Mouse (Mus musculus): ENCODE measurements at regions not wholly inside any gene's neighbourhood (a gene's known extent, or its start where the extent isn't known, plus 50 kb on each side); places are given as distances from the start of the nearest gene placed in this dataset.
A peak's percentile ranks its signal among the peaks of the same experiment; 100 is the strongest.

DNA sequence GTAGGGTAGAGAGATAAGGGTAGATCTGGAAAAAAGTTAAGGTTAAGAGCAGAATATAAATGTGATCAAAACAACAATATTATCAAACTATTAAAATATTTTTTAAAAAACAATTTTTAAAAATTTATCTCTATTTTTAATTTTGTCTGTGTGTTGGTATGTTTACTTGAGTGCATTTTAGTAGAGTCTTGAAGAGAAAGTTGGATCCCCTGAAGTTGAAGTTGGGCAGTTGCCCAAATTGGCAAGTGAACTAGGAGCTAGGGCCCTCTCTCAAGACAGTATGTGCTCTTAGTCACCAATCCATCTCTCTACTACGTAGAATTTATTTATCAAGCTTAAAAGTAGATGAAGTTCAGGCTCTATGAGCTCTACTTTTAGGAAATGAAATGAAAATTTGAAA lies 59.9 kb downstream of the Adamts1 start:
- no peak for DNase-seq (ENCODE audit: low read depth, low spot score)

DNA sequence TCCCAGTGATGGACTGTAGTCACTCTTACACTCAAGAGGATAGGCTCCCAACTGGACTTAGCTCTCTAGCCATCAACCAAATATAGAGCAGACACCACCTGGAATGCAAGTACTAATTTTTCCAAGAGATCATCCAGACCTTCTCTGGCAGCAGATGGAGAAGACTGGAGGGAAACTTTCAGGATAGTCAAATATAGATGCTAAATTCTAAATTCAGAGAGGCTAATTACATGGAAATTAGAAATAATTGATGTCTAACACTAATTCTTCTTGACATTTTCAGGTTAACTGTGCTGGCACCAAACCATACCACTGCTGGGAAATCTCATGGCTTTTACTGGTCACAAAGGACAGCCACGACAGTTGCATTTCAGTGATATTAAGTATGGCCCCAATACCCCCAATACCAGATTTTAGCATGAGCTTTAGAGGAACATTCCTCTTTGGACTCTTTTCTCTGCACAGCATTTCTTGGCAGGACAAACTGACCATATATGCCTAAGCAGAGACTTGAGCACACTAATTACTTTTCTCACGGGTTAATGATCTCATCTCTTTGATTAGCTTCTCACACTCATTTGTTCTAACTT lies 64.2 kb downstream of the Adamts1 start:
- DNase-seq (ENCODE audit: low read depth, low spot score), result no peak

DNA sequence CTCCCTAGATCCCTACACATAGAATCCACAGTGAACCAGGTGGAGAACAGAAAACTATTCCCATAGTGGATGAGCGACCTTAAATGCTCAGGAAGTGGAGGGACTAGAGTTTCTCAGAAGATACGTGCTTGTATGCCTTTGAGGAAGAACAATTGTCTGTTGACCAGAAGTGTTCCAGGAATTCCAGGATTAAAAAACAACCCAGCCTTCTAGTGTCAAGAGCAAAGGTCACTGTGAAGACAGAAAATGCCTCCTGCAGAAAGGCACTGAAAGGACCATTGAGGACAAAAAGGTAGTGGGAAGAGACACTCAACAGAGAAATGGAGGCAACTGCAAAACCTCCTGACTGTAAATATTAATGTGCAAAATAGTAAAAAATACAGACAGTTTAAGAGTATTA lies 74.9 kb downstream of the Adamts1 start:
- DNase-seq (ENCODE audit: low read depth, low spot score), result no peak

DNA sequence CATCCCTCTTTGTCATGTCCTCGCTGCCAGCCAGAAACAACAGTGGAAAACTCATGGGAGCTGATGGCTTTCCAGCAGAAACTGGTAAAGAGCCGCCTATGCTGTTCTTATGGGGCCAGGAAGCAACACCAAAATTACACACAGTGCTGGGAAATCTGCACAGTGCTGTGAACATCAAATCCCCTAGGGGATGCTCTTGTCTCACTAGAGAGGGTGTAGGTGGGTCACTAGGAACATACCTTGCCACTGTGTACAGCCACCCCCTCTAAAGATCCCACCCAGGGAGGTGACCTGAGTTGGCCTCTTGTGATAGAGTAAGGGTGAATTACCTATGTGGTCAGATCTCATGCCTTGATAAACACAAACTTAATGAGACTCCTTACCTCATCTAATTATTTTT lies 80.9 kb downstream of the Adamts1 start:
- DNase-seq (ENCODE audit: low read depth, low spot score), result no peak

DNA sequence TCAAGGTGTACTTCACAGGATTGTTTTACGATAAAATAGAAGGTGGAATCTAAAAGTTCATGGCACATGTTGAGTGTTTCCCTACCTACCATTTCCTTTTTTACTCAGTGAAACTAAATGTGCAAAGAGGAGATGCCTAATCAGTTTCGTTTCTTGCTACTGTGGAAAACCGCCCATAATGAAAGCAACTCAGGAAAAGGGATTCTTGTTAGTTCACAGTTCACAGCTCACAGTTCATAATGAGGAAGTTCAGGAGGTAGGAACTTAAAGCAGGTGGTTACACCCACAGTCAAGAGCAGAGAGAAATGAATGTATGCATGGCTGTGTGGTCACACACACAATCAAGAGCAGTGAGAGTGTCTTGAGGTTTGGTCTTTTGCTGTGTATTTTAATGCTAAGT lies 90.6 kb downstream of the Adamts1 start:
- no peak for DNase-seq (ENCODE audit: low read depth, low spot score)

DNA sequence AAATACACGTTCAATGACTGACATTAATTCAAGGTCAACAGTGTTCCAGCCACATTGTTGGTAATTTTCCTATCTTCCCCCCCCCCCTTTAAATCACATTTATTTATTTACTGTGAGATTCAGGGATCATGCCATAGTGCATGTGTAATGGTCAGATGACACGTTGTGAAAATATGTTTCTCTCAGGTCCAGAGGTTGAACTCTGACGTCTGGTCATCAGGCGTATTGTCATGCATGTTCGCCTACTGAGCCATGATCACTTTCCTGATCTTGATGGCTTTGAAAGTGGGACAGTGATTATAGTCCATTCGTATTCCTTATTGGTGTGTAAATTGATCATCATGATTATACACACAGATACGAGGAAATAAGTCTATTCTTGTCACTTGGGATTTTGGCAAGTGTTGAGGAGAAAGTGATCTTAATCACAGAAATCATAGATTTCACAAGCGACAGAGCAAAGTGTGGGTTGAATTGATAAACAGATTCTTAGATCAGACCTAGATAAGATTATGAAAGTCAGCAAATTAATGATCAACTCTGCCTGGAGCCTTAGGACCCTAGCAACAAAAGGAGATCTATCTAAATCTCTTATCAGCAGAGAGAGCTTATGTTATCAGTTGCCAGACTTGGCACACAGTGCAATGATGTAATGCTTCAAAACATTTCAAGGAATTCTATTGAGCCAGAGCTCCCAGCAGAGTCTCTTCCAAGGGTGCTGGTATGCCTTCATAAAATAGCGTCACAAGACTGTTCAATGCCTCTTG lies 98.5 kb downstream of the Adamts1 start:
- no peak for DNase-seq (ENCODE audit: low read depth, low spot score)

DNA sequence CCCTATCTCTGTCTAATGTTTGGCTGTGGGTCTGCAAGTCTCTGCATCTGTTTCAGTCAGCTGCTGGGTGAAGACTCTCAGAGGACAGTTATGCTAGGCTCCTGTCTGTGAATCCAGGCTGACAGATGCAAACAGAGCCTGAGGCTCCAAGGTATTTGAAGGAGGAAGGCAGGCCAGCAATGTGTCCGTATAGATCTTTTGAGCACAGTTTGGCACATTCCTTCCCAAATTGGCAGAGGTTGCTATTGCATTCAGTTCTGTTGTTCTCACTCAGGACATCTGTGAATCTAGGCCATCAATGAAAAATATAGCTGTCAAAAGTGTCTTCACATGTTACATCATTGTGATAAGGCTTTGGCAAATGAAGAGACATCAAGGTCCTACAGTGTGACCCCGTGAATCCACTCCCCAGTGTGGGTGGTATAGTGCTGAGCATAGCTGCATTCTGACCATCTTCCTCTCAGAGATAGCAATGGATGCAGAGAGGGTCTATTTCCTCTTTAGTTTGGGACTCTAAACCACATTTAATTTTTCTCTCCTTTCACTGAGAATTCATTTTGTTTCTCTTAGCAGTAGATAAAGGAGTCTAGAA lies 99.9 kb downstream of the Adamts1 start:
- DNase-seq (ENCODE audit: low read depth, low spot score), result no peak

DNA sequence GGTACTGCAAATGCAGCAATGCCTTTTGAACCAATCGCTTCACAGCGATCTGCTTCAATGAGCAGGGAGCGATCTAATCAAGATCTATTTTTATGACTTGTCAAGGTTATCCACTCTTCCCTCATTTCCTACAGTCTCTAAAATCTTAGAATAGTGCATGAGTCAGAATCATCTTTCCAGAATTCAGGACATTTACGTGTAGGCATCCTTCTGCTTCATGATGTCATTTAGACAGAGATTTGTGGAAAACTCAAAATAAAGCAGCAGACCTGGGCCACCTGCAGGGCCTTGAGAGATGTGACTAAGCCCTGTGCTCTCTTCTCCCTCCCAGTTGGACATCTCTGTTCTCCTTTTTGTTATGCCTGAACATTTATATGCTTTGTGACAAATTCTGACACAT lies 103.6 kb downstream of the Adamts1 start:
- DNase-seq (ENCODE audit: low read depth, low spot score), result no peak

DNA sequence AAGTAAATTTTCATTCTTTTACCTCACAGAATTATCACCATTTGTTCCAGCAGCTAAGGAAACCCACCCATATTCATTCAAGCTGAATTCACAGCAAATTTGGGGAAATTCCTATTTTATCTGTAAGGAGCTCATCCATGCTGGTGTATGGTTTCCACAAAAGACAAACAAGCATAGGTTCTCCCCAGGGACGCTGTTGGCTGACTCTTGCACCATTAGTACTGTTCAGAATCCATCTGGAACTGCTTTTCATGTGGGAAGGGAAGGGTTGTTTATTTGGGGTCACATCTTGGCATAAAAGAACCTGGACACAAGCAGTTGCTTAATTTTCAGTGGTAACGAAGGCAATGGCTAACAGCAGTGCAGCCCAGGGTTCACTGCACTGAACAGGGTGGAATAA lies 120.2 kb downstream of the Adamts1 start:
- DNase-seq (ENCODE audit: low read depth, low spot score), result no peak

DNA sequence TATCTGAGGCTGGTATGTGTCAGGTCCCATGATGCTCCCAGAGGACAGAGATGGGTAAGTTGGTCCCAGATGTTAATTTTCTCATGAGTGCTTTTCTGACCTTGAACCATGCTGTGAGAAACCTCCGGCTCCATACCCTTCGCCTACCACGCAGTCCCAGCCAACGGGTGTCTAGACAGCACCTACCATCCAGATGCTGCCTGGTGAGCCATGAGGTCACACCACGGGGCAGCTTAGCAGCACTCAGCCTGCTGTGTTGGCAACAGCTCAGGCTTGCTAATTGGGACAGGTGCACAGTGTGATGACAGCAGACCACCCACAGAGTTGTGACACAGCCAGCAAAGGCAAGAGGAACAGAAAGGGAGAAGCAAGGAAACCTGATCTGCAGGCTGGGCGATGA lies 122.6 kb downstream of the Adamts1 start:
- no peak for DNase-seq (ENCODE audit: low read depth, low spot score)

DNA sequence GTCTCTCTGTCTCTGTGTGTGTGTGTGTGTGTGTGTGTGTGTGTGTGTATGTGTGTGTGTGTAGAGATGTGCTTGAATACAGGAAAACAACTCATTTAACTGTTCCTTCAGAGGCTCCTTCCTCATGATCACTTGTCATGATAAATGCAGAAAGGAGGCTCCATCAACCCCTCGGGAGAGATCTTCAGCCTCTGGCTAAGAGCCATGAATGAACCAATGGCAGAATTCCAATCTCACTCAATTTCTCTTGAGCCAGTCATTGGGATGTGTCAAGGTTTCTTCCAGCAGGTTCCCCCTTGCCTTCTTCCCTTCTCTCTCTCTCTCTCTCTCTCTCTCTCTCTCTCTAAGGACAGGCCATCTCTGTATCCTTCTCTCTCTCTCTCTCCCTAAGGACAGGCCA lies 124.1 kb downstream of the Adamts1 start:
- DNase-seq (ENCODE audit: low read depth, low spot score), result no peak

DNA sequence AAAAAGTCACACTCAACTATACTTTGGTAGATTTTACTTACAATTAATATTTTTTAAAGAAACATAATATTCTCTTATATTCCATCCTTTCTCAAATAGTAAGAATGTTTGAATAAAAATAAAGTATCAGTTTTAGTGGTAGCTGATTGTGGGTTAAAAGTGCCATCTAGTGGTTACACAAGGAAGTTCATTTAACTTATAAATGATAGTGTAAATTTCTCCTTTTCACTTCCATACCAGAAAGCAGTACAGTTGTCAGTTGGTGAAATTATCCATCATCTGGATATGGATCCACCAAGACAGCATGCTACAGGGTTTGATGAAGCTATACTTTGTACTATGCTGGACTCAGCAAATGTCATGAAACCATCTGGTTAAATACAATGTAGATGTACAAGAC lies 124.7 kb downstream of the Adamts1 start:
- peak; percentile 10 for DNase-seq (ENCODE audit: low read depth, low spot score)

DNA sequence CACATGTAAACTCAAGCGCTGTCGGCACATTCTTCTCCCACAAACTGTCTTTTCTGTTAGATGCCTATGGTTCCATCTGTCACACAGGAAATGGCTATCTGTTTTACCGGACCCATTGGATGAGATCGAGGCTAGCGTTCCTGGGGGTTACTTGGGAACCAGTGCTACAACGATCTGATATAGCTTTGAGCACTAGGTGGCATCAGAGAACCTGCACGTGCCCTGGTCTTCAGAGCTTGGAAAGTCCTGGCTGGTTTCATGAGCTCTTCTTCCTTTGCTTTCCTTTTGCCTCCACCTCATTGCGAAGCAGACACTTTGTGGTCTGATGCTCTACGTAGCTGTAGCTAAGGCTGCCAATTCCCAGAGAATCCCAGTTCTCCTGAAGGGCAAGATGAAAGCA lies 123.8 kb upstream of the Cyyr1 start:
- peak; percentile 57 for DNase-seq (ENCODE audit: low read depth, low spot score)

DNA sequence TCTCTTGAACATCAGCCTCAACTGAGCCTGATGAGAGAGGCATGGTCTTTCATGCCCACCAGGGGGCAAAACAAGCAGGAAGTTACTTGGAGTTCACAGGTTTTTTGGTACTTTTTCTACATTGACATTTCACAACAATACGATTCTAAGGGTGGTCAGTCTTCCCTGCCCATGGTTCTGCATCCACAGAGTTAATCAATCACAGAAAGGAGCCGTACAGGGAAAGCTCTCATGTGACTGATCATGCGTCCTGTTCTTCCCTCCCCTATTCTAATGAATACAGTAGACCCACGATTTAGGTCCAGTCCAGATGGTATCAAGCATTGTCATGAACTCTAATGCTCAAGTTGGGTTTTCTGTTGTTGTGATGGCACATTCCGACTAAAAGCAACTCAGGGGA lies 115.6 kb upstream of the Cyyr1 start:
- DNase-seq (ENCODE audit: low read depth, low spot score), result no peak

DNA sequence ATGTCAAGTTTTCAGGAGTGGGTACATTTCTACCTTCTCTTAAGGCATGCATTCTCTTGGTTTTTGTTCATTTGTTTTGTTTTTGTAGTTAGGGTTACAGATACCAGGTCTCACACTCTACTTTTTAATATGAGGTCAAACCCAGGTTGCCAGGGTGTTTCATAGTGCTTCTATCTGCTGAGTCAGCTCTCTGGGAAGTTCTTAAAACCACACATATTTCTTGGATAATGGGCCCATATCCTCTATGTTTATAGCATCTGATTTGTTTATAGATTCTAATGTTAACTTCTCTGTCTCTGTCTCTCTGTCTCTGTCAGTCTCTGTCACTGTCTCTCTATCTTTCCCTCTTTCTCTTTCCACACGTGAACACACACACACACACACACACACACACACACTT lies 114.6 kb upstream of the Cyyr1 start:
- no peak for DNase-seq (ENCODE audit: low read depth, low spot score)

DNA sequence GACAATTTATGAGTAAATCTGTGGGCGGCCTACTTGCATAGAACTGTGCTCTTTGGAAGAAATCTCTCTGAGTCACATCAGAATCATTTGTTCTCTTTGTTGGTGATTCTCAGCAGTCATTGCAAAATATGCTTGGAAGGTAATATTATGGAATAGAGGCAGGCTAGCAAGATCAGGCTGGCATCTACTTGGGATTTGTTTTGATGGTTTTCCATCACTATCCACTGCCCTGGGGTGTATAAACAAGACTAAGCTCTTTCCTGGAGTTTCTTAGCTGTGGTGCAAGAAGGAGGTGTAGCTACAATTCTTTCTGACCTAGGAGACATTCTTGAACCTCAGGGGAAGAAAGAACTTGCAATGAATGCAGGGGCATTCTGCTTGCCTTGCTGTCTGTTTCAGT lies 96.3 kb upstream of the Cyyr1 start:
- DNase-seq (ENCODE audit: low read depth, low spot score), result no peak

DNA sequence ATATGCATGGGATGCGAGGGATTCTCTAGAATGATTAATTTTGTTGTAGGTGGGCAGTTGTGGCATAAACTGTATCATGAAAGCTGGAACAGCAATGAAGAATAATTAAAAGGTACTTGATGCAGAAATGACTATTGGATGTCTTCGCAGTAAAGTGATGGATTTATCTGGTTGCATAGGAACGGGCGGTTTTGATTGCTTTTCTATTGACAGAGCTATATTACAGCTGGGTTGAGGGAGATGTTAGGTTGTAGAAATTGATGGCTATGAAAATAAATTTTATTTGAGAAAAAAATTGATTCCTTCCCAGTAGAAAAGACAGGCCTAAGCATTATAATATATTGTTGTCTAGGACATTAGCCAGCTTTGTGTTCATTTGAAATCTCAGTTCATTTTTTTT lies 87.8 kb upstream of the Cyyr1 start:
- no peak for DNase-seq (ENCODE audit: low read depth, low spot score)

DNA sequence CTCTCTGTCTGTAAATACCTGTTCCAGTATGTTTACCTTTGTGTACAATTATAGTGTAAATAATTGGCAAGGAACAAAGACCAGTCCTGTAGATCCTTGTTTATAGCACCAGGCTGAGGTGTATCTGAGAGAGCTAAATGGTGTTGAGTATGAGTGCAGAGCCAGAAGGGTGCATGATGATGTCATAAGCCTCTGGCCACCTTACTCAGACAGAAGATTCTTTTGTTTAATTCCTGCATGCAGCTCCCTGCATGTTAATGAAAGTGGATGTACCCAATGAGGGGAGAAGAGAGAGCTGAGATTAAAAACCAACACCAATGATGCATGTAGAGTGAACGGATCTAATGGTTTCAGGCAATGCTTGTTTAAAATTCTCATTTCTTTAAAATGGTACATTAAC lies 83.9 kb upstream of the Cyyr1 start:
- no peak for DNase-seq (ENCODE audit: low read depth, low spot score)

DNA sequence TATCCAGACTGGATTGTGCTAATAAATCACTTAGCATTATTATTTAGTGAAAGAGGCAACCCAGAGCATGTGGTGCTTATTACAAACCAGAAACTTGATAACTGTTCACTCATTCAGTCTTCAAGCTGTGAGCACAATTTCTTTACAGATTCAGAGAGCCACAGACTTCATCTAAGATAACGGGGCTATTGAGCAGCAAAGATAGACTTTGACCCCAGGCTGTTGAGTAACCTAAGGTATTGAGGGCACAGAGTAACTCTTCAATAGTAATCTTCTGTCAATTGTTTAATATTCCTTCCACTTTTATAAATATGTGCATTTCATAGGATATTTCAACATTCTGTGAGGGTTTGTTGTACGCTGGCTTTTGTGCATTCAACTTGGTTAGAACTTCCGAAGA lies 76.5 kb upstream of the Cyyr1 start:
- no peak for DNase-seq (ENCODE audit: low read depth, low spot score)

DNA sequence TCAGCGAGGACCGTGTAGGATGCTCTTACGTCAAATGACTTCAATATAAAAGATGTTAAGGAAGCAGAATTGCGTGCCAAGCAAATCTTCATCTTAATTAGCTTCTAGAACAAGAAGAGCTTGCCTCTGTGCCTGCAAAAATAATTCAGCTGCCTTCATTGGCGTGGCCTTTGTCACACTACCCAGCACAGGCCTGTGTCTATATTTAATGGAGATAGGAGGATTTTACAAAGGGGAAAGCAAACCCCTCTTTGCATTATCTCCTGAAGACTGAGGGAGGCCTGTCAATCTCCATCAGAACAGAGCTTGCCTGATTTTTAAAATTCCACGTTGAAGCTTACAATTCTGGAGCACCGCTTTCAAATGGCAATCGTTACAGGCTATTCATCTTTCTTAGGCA lies 71.3 kb upstream of the Cyyr1 start:
- no peak for DNase-seq (ENCODE audit: low read depth, low spot score)

DNA sequence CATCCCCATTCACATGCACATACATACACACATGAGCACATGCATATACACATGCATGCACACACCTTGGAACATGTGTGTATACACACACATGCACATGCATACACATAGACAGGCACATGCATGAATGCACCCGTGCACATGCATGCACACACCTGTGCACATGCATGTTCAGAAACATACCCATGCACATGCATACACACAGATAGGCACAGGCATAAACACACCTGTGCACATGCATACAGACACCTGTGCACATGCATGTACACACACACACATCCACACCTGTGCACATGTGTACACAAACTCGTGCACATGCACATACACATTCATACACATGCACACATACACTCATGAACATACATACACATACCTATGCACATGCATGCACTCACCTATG lies 50.9 kb upstream of the Cyyr1 start:
- DNase-seq (ENCODE audit: low read depth, low spot score), result no peak

Measured in R1 (cell line).